Mouse (Mus musculus) CH12F3 (cell line): Measurements from ENCODE around the gene Tshb.

Experiments used
- in situ Hi-C: fragments of 300-500 bp; cut with MboI; formaldehyde crosslinking; loops from 2 replicates; pipeline ENCODE4 v1.14.3; 2020; ENCODE audit warnings: low sequenced_read_pairs

Tshb gene

DNA sequence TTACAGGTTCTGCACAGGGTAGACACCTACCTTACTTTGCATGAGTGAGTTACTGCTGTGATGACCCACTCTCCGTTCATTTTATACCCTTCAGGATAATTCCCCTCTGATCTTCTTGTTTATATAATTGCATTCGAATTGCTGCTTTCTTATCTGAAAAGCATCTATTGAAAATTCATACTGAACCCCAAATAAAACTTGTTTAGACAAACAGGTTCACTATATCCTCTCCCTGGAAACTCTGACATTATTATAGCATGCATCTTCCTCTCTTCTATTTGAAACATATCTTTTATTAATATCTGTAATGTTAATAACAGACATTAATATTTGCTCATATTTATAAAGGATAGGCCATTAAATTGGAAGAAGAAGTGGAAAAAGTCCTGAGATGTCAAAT, at the start of gene Tshb:
Tshb (minus strand) TSS at position 101 of the 400 bp plus-strand sequence.
- in situ Hi-C loops, result no loop called here

DNA sequence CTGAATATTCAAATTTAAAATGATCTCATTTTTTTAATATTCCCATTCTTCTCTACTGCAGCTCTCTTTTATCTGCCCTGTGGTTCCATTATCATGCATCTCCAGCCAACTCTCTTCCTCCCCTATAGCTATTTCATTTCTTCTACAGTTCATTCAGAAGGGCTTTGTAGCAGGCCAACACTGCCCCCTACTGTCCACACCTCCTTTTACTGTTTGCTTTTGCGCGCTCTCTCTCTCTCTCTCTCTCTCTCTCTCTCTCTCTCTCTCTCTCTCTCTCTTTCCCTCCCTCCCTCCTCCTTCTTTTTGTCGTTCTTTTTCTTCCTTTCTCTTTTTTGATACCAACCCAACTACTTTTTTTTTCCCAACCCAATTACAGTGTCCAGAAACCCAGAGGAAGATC, 21.4 kb upstream of the Tshb start:
- in situ Hi-C loops, result no loop called here

DNA sequence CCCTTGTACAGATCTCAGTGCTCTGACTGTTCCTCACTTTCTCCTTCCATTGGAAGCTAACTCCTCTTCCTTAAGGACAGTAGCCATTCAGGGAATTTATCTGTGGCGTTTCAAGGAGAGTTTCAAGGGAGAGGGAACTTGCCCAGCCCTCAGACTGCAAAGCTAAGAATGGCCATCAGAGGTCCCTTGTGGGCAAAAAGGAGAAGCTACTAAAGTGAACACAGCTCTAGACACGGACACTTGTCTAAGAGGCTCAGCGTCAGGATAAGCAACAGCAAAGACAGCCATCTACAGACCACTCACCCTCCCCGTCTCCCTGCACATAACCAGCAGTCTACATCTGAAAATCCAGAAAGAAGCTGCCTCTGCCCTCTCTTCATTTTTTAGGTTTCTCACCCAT, 4.9 kb upstream of the Tshb start:
- in situ Hi-C loops, result no loop called here

DNA sequence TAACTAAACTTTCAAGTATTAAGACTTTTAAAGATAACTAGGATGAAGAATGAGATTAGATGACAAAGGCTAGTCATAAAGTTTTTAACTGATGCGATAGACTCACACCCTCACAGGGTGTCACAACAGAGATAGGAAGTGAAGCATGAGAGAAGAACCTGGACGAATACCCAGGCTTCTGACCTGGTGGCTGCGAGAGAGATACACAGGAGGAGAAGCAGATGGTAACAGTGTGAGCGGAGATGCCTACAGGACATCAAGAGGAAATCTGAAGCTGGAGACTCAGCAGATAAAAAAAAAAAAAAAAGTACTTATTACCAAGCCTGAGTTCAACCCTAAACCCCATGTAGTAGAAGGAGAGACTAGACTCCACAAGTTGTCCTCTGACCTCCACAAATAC, 9.5 kb downstream of the Tshb start:
- in situ Hi-C loops, result no loop called here

DNA sequence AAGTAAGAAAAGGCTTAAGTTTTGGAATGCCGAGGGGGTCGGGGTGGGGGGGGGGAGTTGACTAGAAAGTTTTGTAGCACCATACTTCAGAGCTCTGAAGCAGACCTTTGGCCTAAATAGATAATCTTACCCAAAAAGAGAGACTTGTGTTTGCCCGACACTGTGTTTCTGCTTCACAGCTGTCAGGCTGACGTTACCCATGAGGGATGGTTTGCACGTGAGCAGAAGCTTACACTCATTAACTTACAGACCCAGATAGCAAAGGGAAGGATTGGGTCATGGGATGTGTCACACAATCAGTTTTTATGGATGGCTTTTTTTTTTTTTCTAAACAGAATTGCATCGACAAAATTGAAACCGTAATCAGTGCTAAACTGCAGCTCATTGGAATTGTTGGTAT, 17.7 kb downstream of the Tshb start:
- in situ Hi-C loops, result no loop called here

DNA sequence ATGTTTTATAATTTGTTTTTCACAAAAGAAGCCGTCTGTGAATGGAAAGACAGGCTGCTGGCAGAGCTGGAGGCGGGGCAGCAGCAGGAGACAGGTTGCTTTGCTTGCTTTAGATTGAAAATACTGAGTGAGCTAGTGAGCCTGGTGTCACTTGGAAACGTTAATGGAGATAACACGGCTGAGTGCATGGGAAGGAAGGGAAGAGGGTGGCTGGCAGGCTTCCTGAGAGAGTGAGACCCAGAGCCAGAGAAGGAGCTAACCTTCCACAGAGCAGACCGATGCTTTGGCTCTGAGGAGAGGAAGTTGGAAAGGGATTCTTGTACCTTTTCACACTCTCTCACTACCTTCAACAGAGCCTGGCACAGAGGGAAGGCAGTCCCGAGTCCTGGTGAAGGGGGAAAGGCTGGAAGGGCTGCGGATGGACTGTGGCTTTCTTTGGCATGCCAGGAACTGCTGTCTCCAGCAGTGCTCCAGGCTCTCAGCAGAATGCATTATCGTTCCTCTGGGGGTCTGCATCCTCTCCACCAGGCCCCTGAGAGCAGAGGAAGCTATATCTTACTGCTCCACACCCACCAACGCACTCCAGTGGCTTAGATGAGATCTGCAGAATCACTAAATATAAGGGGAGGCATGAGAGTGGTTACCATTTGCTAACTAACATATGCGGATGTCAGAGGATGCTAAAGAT, 18.7 kb downstream of the Tshb start:
- in situ Hi-C loops, result no loop called here

DNA sequence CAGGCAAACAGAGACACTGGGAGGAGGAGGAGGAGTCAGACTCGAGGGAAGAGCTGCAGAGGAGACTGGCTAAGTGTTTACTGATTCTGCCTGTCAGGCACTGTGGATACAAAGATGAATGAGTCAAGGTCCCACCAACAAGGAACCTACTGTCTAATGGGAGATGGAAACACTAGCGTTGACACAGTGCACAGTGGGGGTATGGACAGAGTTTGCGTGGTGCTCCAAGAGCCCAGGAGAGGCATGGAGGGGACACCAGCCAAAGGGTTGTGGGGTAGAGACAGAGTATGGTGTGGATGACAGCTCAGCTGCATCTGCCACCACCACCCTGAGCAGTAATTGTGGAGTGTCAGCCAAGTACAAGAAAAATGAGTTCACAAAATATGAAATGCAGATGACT, 20.1 kb downstream of the Tshb start:
- in situ Hi-C loops, result no loop called here

DNA sequence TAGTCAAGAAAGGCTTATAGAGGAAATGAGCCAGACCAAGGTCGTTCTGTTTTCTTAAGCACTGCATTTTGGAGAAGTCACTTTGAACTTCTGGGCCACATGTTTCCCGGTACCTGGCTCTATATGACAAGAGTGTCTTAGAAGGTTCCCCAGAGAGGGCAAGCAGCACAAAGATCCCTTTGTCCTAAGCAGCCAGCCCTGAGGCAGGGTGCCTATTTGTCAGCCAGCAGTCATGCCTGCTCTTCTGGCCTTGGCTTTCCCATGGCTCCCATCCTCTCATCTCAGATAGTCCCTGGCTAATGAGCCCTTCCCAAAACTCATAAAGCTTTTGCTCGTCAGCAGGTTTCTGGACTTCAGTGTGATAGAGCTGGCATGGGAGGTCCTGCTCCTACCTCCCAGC, 22.3 kb downstream of the Tshb start:
- in situ Hi-C loops, result no loop called here

DNA sequence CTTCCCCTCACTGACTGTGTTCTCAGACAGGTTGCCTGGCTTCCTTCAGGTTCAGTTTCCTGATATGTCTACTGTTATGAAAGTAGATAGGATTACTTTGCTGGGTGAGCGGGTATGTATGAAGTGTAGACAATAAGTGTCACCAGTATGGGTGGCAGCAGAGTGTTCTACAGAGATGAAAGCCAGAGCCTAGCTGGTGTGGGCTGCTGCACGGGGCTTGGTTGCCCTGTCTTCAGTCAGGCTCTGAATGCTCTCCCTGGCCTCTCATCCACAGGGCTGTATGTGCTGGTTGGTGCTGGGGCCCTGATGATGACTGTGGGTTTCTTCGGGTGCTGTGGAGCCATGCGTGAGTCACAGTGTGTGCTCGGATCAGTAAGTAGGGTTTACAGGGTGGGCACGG, 25.5 kb downstream of the Tshb start:
- in situ Hi-C loops, result no loop called here

DNA sequence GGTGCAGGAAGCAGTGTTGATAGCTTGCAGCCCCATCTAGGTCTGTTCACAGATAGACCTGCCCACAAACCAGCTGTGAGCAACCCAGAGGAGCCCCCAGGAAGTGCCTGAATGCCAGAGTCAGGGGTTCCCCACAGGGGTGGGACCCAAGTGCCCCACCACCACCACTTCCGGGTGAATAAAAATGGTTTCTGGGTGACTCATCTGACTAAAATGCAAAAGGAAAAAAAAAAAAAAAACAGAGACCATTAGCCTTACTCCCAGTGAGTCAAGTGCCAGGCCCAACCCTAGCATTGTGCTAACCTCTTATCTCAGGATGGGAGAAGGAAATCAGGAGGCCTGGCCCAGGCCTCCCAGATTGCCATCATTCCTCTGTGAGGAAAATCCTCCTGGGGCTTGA, 26.7 kb downstream of the Tshb start:
- in situ Hi-C loops, result no loop called here

DNA sequence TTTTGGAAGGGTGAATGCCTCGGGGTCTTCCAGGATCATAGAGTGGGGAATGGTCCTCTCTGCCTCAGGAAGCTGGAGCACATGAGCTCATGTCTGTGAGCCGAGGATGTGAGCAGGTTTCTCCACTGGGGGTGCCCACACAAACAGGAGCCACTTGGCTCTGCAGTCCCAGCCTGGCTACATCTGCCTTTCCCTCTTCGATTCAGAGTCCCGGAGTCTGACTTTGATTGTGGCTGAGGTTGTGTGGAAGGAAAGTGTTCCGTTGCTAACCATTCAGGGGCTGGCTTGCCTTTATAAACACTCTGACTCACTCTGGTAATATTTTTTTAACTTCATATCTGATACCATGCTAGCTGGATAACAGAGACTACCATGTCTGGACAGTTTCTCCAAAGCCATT, 30.1 kb downstream of the Tshb start:
- in situ Hi-C loops, result no loop called here

DNA sequence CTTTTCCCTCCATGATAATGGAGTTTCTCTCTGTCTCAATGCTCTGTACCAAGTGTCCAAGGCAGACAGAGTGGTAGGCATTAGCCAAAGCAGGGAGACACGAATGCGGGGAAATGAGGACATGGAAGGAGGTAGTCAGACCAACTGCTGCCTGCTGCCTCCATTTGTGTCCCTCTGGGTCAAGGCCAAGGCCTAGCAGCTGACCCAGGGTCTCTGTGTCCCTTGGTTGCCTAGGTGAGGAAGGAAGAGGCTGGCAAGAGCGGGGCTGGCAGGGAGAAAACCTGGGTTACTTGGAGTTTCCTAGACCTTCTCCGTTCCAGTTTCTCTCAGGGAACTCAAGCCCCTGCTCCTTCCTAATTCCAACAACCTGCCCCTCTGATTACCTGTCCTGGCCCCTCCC, 30.5 kb downstream of the Tshb start:
- in situ Hi-C loops, result no loop called here

DNA sequence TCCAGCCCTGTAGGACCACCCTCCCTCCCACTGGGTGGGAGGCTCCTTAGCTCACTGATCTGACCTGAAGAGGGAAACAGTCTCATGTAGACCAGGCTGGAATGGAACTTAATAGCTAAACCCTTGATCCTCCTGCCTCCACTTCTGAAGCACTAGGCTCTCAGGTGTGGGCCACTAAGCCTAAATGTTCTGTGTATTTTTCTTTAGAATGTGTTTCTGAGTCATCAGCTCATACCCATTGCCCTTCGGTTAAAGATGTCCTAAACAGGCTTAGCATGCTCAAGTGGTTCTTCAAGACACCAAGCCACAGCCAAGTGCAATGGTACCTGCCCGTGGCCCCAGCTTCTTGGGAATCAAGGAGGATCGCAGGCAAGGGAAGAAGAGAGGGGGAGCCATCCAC, 31.0 kb downstream of the Tshb start:
- in situ Hi-C loops, result no loop called here

DNA sequence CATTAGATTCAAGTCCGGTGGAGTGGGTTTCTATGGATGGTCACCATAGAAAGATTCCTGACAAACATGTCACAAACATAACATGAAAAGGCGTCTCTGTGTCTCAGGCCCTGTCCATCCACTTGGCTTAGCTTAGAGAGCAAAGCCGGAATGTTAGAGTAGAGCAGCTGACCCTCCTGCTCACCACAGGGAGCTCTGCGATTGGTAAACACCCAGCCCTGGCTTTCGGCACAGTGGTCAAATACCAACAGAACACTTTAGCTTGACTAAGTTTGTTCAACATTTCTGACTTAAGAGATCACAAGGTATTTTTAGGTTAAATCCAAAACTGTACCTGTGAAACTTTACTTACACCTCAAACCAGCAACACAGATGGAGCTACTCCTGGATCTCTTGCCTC, 31.4 kb downstream of the Tshb start:
- in situ Hi-C loops, result no loop called here

DNA sequence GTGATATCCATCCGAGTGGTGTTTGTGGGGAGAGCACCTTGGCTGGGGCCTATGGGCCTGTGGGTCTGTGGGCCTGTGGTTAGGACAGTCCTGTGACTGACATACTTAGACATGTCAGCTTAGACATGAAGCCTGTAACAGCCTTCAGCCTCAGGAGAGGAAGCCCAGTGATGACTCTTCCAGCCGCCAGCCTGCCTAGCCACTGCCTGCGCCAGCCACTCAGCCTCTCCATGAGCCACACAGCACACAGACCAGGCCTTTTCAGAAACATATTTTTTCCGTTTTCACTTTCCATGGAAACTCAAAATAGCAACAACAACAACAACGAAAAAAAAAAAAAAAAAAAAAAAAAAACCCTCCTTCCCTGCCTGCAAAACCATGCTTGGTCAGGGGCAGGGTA, 33.8 kb downstream of the Tshb start:
- in situ Hi-C loops, result no loop called here

DNA sequence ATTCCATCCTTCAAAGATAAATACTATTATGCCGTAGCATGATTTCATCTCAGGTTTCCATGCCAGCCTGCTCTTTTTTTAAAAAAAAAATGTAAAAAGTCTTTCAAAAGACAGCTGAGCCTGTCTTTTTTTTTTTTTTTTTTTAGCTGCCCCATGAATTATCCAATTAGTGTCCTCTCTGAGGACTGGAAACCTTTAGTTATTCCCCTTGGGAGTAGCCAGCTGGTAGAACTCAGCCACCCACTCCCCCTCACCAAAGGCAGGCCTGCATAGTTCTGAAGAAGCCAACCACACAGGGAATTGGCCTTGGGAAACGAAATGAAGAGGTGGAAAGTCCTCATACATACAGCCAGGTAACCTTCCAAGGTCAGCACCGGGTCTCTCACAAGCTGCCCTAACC, 34.5 kb downstream of the Tshb start:
- in situ Hi-C loops, result no loop called here

DNA sequence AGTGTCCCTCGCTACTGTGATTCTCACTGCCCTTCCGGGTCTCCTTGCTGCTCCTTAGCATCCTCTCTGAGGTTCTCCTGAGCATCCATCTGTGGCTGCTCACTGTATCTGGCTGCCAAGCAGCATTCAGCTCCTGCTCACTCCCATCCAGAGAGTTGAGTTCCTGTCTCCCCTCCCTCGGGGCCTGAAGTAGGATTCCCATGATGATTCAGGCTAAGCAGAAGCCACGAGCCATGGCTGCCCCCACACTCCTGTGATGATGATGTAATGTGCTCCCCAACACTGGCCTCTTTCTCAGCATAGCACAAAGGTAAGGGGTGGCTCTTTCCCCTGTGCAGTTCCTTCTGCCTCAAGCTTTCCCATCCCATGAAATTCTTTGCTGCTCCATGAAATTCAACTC, 36.3 kb downstream of the Tshb start:
- in situ Hi-C loops, result no loop called here

DNA sequence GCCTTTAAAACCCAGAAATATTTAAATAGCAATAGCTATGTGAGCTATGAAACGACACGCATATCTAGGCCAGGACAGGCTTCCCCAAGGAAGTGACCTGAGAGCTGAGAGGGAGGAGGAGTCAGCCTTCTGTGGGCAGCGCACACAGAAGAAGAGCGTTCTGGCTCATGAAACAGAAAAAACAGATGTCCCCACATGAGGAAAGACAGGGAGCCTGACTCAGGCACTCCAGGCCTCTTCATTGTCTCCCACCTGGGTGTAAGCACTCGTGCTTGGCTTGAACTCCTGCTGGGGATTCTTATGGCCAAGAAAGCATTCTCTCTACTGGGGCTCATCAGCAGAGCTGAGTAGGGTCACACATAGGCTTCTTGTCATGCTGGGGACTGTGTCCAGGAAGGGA, 37.9 kb downstream of the Tshb start:
- in situ Hi-C loops, result no loop called here

DNA sequence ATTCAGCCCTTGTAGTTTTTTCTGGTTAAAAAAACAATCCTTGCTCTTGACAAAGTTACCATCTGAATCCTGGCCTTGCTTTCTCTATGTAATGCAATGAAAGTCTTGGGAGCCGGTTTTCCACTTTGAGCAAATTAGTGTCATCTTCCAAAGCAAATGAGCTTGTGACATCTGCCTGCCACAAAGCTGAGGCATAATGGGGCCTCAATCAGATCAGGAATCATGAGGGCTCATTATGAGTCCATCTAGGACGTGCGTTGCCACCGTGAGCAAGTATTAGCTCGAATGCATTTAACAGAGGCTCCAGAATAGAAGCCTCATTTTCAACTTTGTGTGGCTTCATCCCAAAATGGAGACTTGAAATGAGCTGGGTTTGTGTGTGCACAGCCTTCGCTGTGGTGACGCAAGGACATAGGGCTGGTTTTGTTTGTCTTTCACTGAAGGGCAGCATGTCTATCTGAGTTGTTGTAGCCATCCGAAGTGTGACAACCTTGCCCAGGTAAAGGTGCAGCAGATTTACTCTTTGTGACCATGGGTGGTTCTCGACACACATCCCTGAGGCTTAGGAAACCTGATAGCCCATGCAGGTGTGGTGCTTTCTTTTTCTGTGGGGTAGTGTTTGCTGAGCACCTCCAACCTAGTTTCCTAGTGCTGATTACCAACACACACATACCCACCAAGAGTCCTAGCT, 38.6 kb downstream of the Tshb start:
- in situ Hi-C loops, result no loop called here

DNA sequence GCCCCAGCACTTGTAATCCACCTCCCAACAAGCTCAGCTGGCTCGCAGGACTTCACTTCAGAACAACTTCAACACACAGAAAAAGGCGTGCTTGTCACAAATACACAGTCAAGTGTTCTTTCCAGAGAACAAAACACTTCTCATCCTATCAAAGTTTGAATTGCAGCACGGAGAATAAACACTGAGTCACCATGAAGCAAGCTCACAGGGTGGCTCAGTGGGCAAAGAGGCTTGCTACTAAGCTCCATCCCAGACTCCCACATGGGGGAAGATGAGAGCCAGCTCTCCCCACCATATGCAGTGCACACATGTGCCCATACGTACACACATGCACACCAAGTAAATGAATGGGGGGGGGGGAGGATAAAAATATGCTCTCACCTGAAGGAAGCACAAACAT, 39.3 kb downstream of the Tshb start:
- in situ Hi-C loops, result no loop called here

DNA sequence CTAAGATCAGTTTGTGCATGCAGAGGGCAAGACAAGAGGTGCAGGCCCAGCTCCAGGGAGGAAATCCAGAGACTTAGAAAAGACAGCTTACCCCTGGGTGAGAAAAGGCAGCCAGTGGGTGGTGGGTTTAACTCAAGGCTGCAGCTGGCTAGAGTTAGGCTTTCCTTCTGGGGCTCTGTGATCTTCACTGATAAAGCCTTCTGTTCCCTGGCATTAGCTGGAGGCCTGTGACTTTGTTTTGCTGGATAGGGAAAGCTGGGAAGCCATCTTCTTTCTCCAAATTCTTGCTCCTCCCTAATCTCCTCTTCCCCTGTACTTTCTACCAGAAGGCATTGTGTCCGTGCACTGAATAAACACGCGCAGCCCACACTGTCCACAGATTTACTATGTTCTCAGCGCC, 39.8 kb downstream of the Tshb start:
- in situ Hi-C loops, result no loop called here

DNA sequence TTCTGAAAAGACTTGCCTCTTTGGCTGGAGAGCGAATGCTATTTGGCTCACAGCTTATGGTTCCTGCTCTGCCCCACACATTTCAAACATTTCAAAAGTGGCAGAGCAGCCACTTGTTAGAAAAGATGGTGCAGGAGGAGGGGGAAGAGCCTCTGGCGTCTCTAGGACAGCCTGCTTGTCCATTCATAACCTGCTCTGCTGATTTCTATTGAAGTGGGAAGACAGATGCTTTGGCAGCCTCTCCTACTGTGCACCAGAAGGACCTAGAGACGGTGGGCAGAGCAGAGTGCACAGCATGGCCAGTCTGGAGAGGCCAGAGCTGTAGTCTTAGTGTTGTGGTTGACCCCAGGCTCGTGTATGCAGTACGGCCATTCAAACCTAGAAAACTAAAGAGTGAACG, 43.6 kb downstream of the Tshb start:
- in situ Hi-C loops, result no loop called here
